ENCODE assay signal across 8 mouse cellular contexts in genomic region chr4:149675378-149676261, GRCm38 (mm10). TPM values are rescaled to one million over a fixed set of nuclear protein-coding genes. Genes with fewer than 3 reads are reported as not detected.
DNase-seq lines count a peak whose midpoint lies in the region; ATAC-seq and TF ChIP-seq lines count a peak whose summit lies in the region.

No protein-coding gene starts in this region.

- peak; percentile 89 for ATAC-seq in embryonic facial prominence, embryonic 11.5 days (replicated peaks; ENCODE audit: insufficient number of reproducible peaks, low FRiP score, low TSS enrichment, low read depth)
- peak; percentile 83 for ATAC-seq in limb, embryonic 12.5 days (ENCODE audit: insufficient number of reproducible peaks, insufficient read depth, low FRiP score, low TSS enrichment, low read depth)
- ATAC-seq in midbrain, embryonic 12.5 days (ENCODE audit: low FRiP score, low read depth): peak; percentile 94

- H3K4me2 ChIP-seq in embryonic facial prominence, embryonic 11.5 days (ENCODE audit: low read depth, low read length): peak overlapping the region; percentile 98
- peak overlapping the region; percentile 99 for H3K4me2 ChIP-seq in limb, embryonic 12.5 days
- peak overlapping the region; percentile 64 for H3K4me2 ChIP-seq in midbrain, embryonic 12.5 days (replicated peaks)

- H3K9me3 ChIP-seq in embryonic facial prominence, embryonic 11.5 days (replicated peaks; ENCODE audit: control insufficient read depth, low read length): no peaks in the 10 kb centered on the region
- H3K9me3 ChIP-seq in limb, embryonic 12.5 days: no peaks in the 10 kb centered on the region
- peaks cover 3% of the 10 kb centered on the region; the same call in 1 of the 2 replicates for H3K9me3 ChIP-seq in midbrain, embryonic 12.5 days

- H3K27me3 ChIP-seq in embryonic facial prominence, embryonic 11.5 days (ENCODE audit: control insufficient read depth, insufficient read depth, low read length): peaks cover 7% of the 10 kb centered on the region
- H3K27me3 ChIP-seq in limb, embryonic 12.5 days: peaks cover 33% of the 10 kb centered on the region
- peaks cover 23% of the 10 kb centered on the region for H3K27me3 ChIP-seq in midbrain, embryonic 12.5 days
- H3K27me3 ChIP-seq in small intestine, adult 2 months (ENCODE audit: control insufficient read depth, insufficient read depth, low read length): peaks cover 20% of the 10 kb centered on the region

- H3K27ac ChIP-seq in embryonic facial prominence, embryonic 11.5 days (replicated peaks; ENCODE audit: low read depth, low read length): no peak overlapping the region
- H3K27ac ChIP-seq in limb, embryonic 12.5 days: no peak overlapping the region
- H3K27ac ChIP-seq in midbrain, embryonic 12.5 days (replicated peaks): peak overlapping the region; percentile 11
- no peak overlapping the region for H3K27ac ChIP-seq in small intestine, adult 2 months (ENCODE audit: insufficient read depth, low read depth, low read length)

- 0 out of 2 replicates have a peak, but pooled peaks cover 5% of the 10 kb centered on the region for H3K4me1 ChIP-seq in embryonic facial prominence, embryonic 11.5 days (ENCODE audit: control insufficient read depth, insufficient read depth, low read length)
- 0 out of 2 replicates have a peak, but pooled peaks cover 5% of the 10 kb centered on the region for H3K4me1 ChIP-seq in limb, embryonic 12.5 days (replicated peaks)
- peaks cover 4% of the 10 kb centered on the region; the same call in 1 of the 2 replicates for H3K4me1 ChIP-seq in midbrain, embryonic 12.5 days
- peaks cover 10% of the 10 kb centered on the region for H3K4me1 ChIP-seq in small intestine, adult 2 months (ENCODE audit: control insufficient read depth, insufficient read depth, insufficient read length, low read length)

- TF ChIP-seq CTCF in small intestine, adult 2 months (IDR thresholded peaks at IDR 0.05; ENCODE audit: extremely low read depth, insufficient read length, insufficient replicate concordance, low read depth, low read length): no peak

- H3K9ac ChIP-seq in embryonic facial prominence, embryonic 11.5 days (replicated peaks; ENCODE audit: low read length): peak overlapping the region; percentile 60
- peak overlapping the region; percentile 64 for H3K9ac ChIP-seq in limb, embryonic 12.5 days (replicated peaks)
- H3K9ac ChIP-seq in midbrain, embryonic 12.5 days (replicated peaks): peak overlapping the region; percentile 52

- peak overlapping the region; percentile 62 for H3K4me3 ChIP-seq in embryonic facial prominence, embryonic 11.5 days (ENCODE audit: low read depth, low read length)
- peak overlapping the region; percentile 69 for H3K4me3 ChIP-seq in limb, embryonic 12.5 days (replicated peaks)
- peak overlapping the region; percentile 50 for H3K4me3 ChIP-seq in midbrain, embryonic 12.5 days
- peak overlapping the region; percentile 62 for H3K4me3 ChIP-seq in small intestine, adult 2 months (ENCODE audit: low read depth, low read length)

- TF ChIP-seq POLR2A in small intestine, adult 2 months (IDR thresholded peaks at IDR 0.05; ENCODE audit: low read depth, low read length): no peak; the same call in 1 of the 2 replicates

- DNase-seq in adrenal gland, postnatal 4 days (ENCODE audit: low spot score in 2 of 2): peak; percentile 44 to 51
- DNase-seq in embryonic facial prominence, embryonic 11.5 days (ENCODE audit: low spot score): peak; percentile 80
- DNase-seq in heart, adult 18-20 months: peak; percentile 83 to 84
- peak; percentile 76 for DNase-seq in kidney, adult 18-20 months
- no peak for DNase-seq in thymus, postnatal 0 days (ENCODE audit: low spot score)

- WGBS in embryonic facial prominence, embryonic 11.5 days: 1% methylated on average over 58 of the region's 60 CpGs
- under 1% methylated on average over 60 of the region's 60 CpGs for WGBS in limb, embryonic 12.5 days
- WGBS in midbrain, embryonic 12.5 days: under 1% methylated on average over 60 of the region's 60 CpGs
- 10% methylated on average over 59 of the region's 60 CpGs for WGBS in small intestine, adult 2 months

- H3K36me3 ChIP-seq in embryonic facial prominence, embryonic 11.5 days (replicated peaks; ENCODE audit: control insufficient read depth, insufficient read depth, low read depth, low read length): no peaks in the 10 kb centered on the region
- H3K36me3 ChIP-seq in limb, embryonic 12.5 days: no peaks in the 10 kb centered on the region
- no peaks in the 10 kb centered on the region for H3K36me3 ChIP-seq in midbrain, embryonic 12.5 days
- H3K36me3 ChIP-seq in small intestine, adult 2 months (ENCODE audit: control insufficient read depth, insufficient read depth, low read length): no peaks in the 10 kb centered on the region

RNA-seq across cellular contexts. Expression of gene Pik3cd, which starts 26.8 kb away (rescaled TPM):
- total RNA-seq in adrenal gland, postnatal 4 days (2021): 1 to 10 TPM; 6.8 to 8.0 TPM
- 4.2 and 4.5 TPM in 2 replicates for polyA plus RNA-seq in embryonic facial prominence, embryonic 11.5 days (2014; fragmentation: Nextera tagmentation; extraction: Ambion mirVana)
- total RNA-seq in heart, adult 18-20 months (2021): 1 to 10 TPM; 3.5 to 5.6 TPM
- 3.8 TPM in 2 replicates for polyA plus RNA-seq in limb, embryonic 12.5 days (2016; fragmentation: Nextera tagmentation; extraction: Ambion mirVana)
- polyA plus RNA-seq in midbrain, embryonic 12.5 days (2016; fragmentation: Nextera tagmentation; extraction: Ambion mirVana): 13.2 and 14.0 TPM in 2 replicates
- polyA plus RNA-seq in small intestine, adult 2 months (2012; rRNA removed): 7.0 and 11.7 TPM in 2 replicates
- polyA plus RNA-seq in thymus, postnatal 0 days (2015; fragmentation: Nextera tagmentation; extraction: Ambion mirVana): 27.5 and 31.2 TPM in 2 replicates
